Mouse (Mus musculus) telencephalon, adult 2 months (tissue): ENCODE data around the gene Arid3c.
"Not testable (repeated sequence)": the region's sequence is repeated elsewhere in the genome, so short reads cannot be mapped to it uniquely, and the experiment has no call there.

Experiments
- DNase-seq: peaks from one replicate; pipeline ENCODE4 v3.0.0-alpha.2; 2011; ENCODE audit warnings: low read depth, low spot score

The Arid3c gene

GRCm38 (mm10) chr4:41705922-41706754 is 24.8 kb downstream of the Arid3c start:
- no peak for DNase-seq

- DNase-seq = no peak
Observed at GRCm38 (mm10) chr4:41704651-41705050, 26.3 kb downstream of the Arid3c start.

- DNase-seq = not testable (repeated sequence)
Observed at GRCm38 (mm10) chr4:41702226-41702625, 28.7 kb downstream of the Arid3c start.

GRCm38 (mm10) chr4:41700224-41700623 is 30.7 kb downstream of the Arid3c start:
- DNase-seq = not testable (repeated sequence)

GRCm38 (mm10) chr4:41699783-41700182 is 31.2 kb downstream of the Arid3c start, which contains the start of gene Il11ra1:
Il11ra1 (plus strand) TSS chr4:41699989.
- DNase-seq = not testable (repeated sequence)

- not testable (repeated sequence) for DNase-seq
Observed at GRCm38 (mm10) chr4:41698421-41699016, 32.4 kb downstream of the Arid3c start.

GRCm38 (mm10) chr4:41696930-41697841 is 33.8 kb downstream of the Arid3c start, which contains the start of gene Cntfr:
Cntfr (minus strand) TSS chr4:41697089.
- DNase-seq = not testable (repeated sequence)

GRCm38 (mm10) chr4:41696452-41696851 is 34.5 kb downstream of the Arid3c start:
- not testable (repeated sequence) for DNase-seq

GRCm38 (mm10) chr4:41695800-41696199 is 35.1 kb downstream of the Arid3c start:
- not testable (repeated sequence) for DNase-seq

- not testable (repeated sequence) for DNase-seq
Observed at GRCm38 (mm10) chr4:41693511-41693910, 37.4 kb downstream of the Arid3c start.

- not testable (repeated sequence) for DNase-seq
Observed at GRCm38 (mm10) chr4:41690014-41690413, 40.9 kb downstream of the Arid3c start.

GRCm38 (mm10) chr4:41688562-41688961 is 42.4 kb downstream of the Arid3c start:
- not testable (repeated sequence) for DNase-seq

GRCm38 (mm10) chr4:41685882-41686492 is 45.0 kb downstream of the Arid3c start:
- not testable (repeated sequence) for DNase-seq

- not testable (repeated sequence) for DNase-seq
Observed at GRCm38 (mm10) chr4:41684931-41685453, 46.0 kb downstream of the Arid3c start.

- not testable (repeated sequence) for DNase-seq
Observed at GRCm38 (mm10) chr4:41684131-41684930, 46.6 kb downstream of the Arid3c start.

- not testable (repeated sequence) for DNase-seq
Observed at GRCm38 (mm10) chr4:41683303-41683702, 47.6 kb downstream of the Arid3c start.

GRCm38 (mm10) chr4:41682789-41683188 is 48.2 kb downstream of the Arid3c start:
- DNase-seq = no peak

GRCm38 (mm10) chr4:41681947-41682346 is 49.0 kb downstream of the Arid3c start:
- DNase-seq = no peak

GRCm38 (mm10) chr4:41681176-41681575 is 49.8 kb downstream of the Arid3c start:
- DNase-seq = peak; percentile 73

- no peak for DNase-seq
Observed at GRCm38 (mm10) chr4:41679291-41679690, 51.7 kb downstream of the Arid3c start.
